Mouse (Mus musculus) embryo, embryonic 10.5 days (tissue): Measurements from ENCODE around the gene Natd1.
A peak's percentile ranks its signal among the peaks of the same experiment; 100 is the strongest.

ENCODE experiments used
- DNase-seq: peaks from one replicate; pipeline ENCODE4 v3.0.0-alpha.2; 2015; ENCODE audit warnings: low spot score

Gene Natd1

GRCm38 (mm10) chr11:60914491-60914890 lies at the start of gene Natd1:
TSS of gene Natd1 (minus strand) at chr11:60914750.
- DNase-seq, result no peak

- no peak for DNase-seq
These were observed 48.2 kb upstream of the Natd1 start for GRCm38 (mm10) chr11:60962709-60963108.

DNA sequence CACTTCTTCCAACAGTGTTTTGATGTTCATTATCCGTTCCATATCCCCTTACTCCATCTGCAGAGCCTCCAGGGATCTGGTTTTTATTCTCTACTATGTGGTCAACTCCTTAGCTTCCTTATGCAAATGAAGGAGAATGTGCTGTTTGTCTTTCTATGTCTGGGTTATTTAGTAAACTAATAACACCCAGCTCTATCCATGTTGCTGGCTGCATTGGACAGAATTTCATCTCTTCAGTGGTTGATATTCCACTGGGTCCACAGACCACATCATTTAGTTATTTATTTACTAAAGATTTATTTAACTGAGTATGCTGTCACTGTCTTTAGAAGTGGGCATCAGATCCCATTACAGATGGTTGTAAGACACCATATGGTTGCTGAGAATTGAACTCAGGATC lies 46.6 kb upstream of the Natd1 start:
- DNase-seq, result no peak

- DNase-seq, result no peak
These were observed 44.4 kb upstream of the Natd1 start for GRCm38 (mm10) chr11:60958948-60959347.

- DNase-seq, result no peak
These were observed 41.3 kb upstream of the Natd1 start for GRCm38 (mm10) chr11:60955621-60956383.

GRCm38 (mm10) chr11:60954255-60955104 lies 39.9 kb upstream of the Natd1 start:
- no peak for DNase-seq

DNA sequence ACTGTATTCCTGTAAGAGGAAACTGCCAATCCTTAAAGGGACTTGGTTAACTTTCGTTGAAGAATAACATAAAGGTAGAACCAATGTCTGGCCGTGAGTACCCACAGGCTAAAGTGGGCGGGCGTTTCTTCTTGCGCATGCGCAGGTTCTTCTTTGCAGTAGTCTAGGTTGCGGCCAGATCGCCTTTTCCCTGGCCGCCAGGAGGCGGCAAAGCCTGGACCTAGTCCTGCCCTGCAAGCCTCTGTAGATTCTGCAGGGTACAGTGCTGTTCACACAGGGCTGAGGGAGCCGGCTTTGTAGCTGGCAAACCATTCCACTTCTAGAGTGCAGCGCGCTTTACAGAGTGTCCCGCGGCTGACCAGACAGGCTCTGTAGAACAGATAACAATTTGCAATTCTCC lies 39.3 kb upstream of the Natd1 start:
- DNase-seq, result peak; percentile 96

GRCm38 (mm10) chr11:60952986-60953385 lies 38.4 kb upstream of the Natd1 start:
- DNase-seq, result no peak

- no peak for DNase-seq
These were observed 37.8 kb upstream of the Natd1 start for GRCm38 (mm10) chr11:60952362-60952761.

DNA sequence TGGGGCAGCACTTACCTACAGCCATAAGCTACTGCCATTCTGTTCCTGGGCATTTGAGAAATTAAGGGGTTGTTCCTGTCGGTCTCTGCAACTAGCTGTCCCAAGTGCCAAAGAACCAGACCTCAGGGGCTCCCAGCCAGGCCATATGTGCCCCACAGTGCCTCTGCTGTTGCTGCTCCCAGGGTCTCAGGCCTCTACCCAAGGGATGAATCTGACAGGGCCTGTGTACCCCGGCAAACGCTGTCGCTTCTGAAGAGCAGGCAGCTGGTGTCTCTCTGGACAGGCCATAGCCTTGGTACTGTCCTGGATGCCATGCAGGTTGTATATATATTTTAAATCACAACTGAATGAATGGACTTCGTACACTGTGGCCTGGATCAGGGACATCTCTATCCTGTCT lies 37.3 kb upstream of the Natd1 start:
- DNase-seq, result no peak

- no peak for DNase-seq
These were observed 30.5 kb upstream of the Natd1 start for GRCm38 (mm10) chr11:60945003-60945402.

DNA sequence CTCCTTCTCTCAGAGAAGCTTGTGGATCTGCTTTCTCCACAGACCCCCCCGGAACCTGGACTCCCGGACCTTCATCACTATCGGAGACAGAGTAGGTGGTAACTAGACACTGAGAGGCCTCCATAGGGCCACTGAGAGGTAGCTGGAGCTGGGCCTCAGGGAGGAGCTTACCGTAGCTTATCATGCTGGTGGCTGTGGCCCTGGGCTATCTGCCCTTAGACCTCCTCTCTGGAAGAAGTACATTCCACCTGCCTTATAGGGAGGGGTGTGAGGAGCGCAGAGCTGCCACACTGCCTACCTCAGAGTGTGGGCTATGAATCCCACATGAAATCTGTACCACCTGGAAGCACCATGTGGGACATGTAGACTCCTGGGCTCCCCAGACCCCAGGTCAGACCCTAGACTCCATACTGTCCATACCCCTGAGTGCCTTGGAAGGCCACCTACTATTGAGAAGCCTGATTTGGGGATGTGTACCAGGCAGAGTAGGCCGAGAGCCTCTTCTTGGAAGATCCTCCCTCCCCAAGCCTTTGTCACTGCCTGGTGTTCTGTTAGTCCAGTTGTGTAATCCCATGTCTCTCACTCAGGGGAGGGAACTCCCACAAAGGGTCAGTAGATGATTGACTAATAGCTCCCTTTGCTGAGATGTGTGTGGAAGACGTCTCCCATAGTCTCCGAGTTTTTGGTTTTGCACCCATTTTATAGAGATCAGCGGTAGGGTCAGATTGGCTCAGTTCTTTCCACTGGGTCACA lies 27.9 kb upstream of the Natd1 start:
- no peak for DNase-seq

DNA sequence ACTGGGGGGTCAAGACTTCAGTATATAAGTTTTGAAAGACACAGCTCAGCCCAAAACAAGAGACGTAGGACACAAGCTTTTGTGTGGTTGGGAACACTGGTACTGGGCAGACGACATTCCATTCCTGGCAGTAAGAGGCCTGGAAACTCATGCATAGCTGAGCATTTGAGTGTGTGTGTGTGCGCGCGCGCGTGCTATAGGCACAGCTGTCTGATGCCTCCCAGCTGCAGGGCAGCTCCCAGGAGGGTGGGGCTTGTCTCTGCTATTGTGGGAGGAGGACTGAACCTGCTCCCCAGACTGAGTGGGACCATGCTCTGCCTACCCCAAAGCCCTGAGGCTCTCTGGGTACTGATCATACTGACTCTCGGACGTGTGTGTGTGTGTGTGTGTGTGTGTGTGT lies 26.8 kb upstream of the Natd1 start:
- peak; percentile 41 for DNase-seq

GRCm38 (mm10) chr11:60940501-60940900 lies 26.0 kb upstream of the Natd1 start:
- DNase-seq, result no peak

GRCm38 (mm10) chr11:60939487-60939886 lies 24.9 kb upstream of the Natd1 start:
- DNase-seq, result no peak

DNA sequence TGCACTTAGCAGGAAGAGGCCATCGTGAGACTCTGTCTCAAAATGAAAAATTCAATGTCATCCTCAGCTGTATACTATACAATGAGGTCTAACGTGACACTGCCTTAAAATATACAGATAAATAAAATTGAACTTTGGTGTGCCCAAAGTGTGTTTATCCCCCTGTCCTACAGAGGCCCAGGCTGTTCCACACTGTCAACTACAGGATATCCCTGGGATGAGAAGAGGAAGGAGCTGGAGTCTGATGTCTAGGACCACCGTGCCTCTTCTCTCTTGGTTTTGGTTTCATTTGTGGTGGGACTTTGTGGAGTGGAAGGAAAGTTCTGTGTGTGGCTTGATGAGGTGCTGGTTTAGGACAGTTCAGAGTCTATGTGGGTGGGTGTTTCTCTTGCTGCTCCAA lies 23.1 kb upstream of the Natd1 start:
- no peak for DNase-seq

DNA sequence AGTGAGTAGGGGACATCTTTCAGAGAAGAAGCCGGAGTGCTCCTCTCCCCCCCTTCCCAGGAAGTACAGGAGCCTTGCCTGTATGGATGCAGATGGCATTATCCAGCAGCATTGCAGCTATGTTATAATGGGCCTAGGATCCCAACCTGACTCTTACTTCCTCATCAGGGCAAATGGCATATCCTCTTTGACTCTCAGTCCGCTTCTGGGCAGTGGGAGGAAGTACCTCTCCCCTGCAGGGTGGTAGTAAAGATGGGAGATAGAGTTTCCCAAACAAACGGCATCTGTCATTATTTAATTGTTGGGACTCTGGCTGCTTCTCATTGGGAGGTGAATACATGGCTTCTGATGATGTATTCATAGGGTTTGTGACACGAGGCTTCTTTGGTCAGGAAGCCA lies 21.4 kb upstream of the Natd1 start:
- DNase-seq, result no peak

GRCm38 (mm10) chr11:60935326-60935974 lies 20.9 kb upstream of the Natd1 start:
- no peak for DNase-seq

- no peak for DNase-seq
These were observed 20.2 kb upstream of the Natd1 start for GRCm38 (mm10) chr11:60934795-60935194.

DNA sequence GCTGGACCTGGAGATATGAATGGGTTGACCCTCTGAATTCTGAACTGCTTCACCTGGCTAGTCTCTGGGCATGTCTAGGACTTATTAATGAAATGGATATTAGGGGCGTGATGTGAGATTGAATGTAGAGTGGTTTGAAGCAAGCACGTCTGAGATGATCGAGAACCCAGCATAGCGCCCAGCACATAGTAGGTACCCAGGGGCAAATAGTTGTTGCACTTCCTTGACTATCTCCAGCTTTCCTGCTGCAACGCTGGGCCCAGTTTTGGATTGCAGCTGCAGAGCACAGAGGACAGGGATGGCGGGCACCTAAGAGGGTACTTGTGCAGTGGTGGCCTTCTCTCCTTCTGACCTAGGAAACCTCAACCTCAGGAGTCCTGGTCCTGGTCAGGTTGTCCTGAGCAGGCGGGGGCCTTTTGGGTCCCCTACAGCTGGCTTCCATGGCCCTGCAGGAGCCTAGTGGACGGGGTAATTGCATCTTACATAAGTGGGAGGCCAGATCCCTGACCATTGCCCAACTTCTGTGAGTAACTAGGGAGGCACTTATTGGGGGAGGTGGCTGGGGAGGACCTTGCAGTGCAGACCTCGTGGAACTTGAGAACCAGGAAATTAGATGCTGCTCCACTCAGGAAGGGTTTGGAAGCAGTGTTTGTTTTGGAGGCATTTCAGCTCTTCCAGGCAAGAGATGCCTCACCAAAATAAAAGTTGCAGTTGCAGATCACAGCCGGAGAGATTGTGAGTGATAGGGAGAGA lies 18.8 kb upstream of the Natd1 start:
- DNase-seq, result no peak

DNA sequence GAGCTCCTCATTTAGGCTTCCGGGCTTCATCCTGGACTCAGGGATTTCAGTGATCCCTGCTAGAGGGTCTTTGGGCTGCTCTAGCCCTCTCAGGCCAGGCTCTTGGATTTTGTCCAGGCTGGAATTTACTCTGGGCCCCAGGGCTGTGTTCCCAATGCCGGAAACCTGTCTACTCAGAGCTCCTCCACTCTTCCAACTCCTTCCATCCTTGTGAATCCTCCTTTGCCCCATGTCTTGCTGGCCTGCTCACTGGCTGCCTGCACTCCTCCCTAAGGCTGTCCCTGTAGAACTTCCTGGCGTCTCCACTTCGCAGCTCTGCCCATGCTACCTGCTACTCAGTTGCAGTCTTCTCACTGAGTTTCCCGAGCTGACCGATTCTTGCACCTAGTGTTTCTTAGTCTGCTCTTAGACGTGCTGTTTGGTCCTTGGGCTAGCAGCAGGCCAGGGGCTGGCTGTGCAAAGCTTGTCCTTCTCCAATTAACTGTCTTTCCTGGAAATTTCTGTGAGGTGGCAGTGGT lies 18.0 kb upstream of the Natd1 start:
- no peak for DNase-seq
